Mouse (Mus musculus) kidney, embryonic 15.5 days (tissue): Measurements from ENCODE around the gene Pcolce. TPM values are rescaled to one million over a fixed set of nuclear protein-coding genes. Genes with fewer than 3 reads are reported as not detected.

Source experiments
- ATAC-seq: fragments of 200-750 bp; cut with Nextera tagmentation; replicated peaks from 2 replicates; pipeline ENCODE4 v1.8.0; 2017; ENCODE audit warnings: moderate TSS enrichment; ENCODE audit not compliant: low FRiP score
- H3K27ac ChIP-seq: fragments of 300-500 bp; sonication (generic); 2 replicates; pipeline ENCODE4 v1.5.1; 2015; ENCODE audit warnings: mild to moderate bottlenecking, inconsistent platforms
- H3K27me3 ChIP-seq: fragments of 300-500 bp; sonication (generic); 2 replicates; pipeline ENCODE4 v1.6.1; 2015; ENCODE audit warnings: inconsistent platforms
- H3K36me3 ChIP-seq: fragments of 300-500 bp; sonication (generic); 2 replicates; pipeline ENCODE4 v1.6.1; 2015; ENCODE audit warnings: inconsistent platforms
- H3K4me1 ChIP-seq: fragments of 300-500 bp; sonication (generic); 2 replicates; pipeline ENCODE4 v1.6.1; 2015; ENCODE audit warnings: inconsistent platforms
- H3K4me2 ChIP-seq: fragments of 300-500 bp; sonication (generic); 2 replicates; pipeline ENCODE4 v1.6.1; 2015; ENCODE audit warnings: moderate library complexity, mild to moderate bottlenecking, inconsistent platforms
- H3K4me3 ChIP-seq: fragments of 300-500 bp; sonication (generic); replicated peaks from 2 replicates; pipeline ENCODE4 v1.5.1; 2015; ENCODE audit warnings: mild to moderate bottlenecking, inconsistent platforms
- H3K9ac ChIP-seq: fragments of 300-500 bp; sonication (generic); 2 replicates; pipeline ENCODE4 v1.6.1; 2015; ENCODE audit warnings: mild to moderate bottlenecking, inconsistent platforms
- H3K9me3 ChIP-seq: fragments of 300-500 bp; sonication (generic); replicated peaks from 2 replicates; pipeline ENCODE4 v1.6.1; 2016; ENCODE audit warnings: inconsistent platforms
- WGBS: fragments of 180-500 bp; shearing (Covaris S2); methylation state at CpG from one replicate; pipeline ENCODE4 v1.1.7; 2015; ENCODE audit warnings: mixed read lengths; 5-methylcytosine and 5-hydroxymethylcytosine counted together
- polyA plus RNA-seq: library from polyadenylated mRNA; unstranded; fragments of >200 nt; fragmentation: Nextera tagmentation; extraction: Ambion mirVana; gene quantifications from 2 replicates; pipeline ENCODE4 v1.2.1, GENCODE M21; 2015

Pcolce gene
- polyA plus RNA-seq, 1 experiment from 2014 or later, result 139 TPM

DNA sequence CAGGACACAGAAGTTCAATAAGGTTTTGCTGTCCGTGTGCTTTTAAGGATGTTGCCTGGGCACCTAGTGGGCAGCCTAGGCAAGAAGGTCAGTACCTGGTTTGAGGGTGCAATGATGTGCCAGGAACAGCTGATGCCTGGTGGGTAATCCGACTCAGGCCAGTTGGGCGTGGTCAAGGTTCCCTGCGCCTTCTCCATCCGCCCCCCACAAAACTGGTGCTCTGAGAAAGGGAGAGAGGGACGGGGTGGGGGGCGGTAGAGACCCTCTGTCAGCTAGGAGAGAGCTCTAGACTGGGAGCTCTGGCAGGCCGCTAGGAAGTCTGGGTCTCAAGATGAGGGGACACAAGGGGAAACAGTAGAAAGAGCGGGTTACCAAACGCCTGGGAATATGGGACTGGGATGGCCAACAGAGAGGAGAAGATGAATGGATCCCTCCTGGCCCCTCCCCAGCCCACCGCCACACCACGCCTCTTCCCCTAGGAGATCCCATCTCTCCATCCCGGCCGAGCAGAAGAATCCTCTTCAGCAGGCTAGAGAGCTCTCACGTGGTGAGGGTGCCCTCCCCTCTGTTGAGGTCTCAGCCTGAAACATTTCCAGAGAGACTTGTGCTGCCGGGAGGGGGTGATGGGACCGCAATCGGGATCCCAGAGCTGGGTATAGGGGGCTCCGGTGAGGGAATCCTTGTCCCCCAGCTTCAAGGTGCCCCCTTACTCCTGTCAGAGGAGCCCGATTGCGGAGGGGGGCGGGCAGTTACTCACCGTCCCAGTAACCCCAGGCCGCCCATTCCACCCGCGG is 5.5 kb downstream of the Pcolce start:
- WGBS, result 19% methylated on average over 25 of the region's 26 CpGs
- no peak for ATAC-seq
- H3K4me3 ChIP-seq, result peak overlapping the region; percentile 43
- H3K36me3 ChIP-seq, result peaks cover 28% of the 10 kb centered on the region
- peaks cover 60% of the 10 kb centered on the region for H3K4me1 ChIP-seq
- H3K27me3 ChIP-seq, result no peaks in the 10 kb centered on the region
- peak overlapping the region; percentile 56 for H3K4me2 ChIP-seq
- H3K27ac ChIP-seq, result no peak overlapping the region
- 0 out of 2 replicates have a peak overlapping the region, but pooled peaks have one; percentile 22 for H3K9ac ChIP-seq
- H3K9me3 ChIP-seq, result no peaks in the 10 kb centered on the region

DNA sequence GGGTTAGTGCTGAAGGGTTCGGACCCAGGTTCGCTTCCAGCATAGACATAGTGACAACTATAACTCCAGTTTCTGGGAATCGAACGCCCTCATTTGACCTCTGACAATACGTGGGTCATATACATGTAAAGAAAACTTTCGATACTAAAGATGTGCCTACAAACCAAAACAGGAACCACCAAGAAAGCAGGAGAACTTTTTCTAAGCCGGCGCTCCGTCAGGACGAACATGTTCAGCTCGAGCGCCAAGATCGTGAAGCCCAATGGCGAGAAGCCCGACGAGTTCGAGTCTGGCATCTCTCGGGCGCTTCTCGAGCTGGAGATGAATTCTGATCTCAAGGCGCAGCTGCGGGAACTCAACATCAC is 12.2 kb downstream of the Pcolce start:
- H3K4me1 ChIP-seq, result peaks cover 38% of the 10 kb centered on the region
- WGBS, result under 1% methylated on average over 22 of the region's 22 CpGs
- peak overlapping the region; percentile 45 for H3K9ac ChIP-seq
- peak overlapping the region; percentile 94 for H3K4me2 ChIP-seq
- H3K27me3 ChIP-seq, result no peaks in the 10 kb centered on the region
- H3K27ac ChIP-seq, result peak overlapping the region; percentile 94
- ATAC-seq, result no peak
- H3K9me3 ChIP-seq, result no peaks in the 10 kb centered on the region
- peak overlapping the region; percentile 78 for H3K4me3 ChIP-seq
- peaks cover 28% of the 10 kb centered on the region for H3K36me3 ChIP-seq

DNA sequence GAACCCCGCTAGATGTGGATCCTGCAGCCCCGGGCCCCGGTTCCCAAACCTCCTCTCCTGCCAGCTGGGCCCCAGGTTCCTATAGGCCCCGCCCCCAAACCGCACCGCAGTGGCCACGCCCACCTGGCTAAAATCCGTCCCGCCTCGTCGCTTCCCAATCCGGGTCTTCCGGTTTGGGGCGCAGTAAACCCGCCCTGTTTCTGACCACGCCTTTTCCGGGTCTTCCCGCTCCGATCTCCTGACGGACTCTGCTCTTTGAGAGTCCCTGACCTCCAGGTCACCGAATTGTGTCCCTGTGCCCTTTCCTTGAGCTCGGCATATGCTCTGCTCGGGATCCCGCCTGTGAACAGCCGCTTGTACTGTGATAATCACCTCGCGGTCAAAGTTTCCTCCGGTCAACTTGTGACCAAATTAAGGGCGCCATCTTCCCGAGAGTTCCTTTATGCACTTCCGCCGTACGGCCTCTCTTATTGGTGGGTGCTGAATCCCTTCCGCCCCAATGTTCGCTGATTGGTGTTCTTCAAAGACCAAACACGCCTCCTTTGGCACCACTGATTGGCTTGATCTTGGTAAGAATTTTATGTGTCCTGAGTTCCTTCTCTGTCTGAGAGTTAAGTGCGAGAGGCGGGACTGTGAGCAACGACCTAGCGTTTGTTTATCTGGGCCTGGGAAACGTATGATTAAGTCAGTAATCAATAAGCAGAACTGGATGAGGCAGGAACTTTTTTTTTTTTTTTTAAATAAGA is 12.8 kb downstream of the Pcolce start, which contains the start of gene Mospd3:
TSS of gene Mospd3 (minus strand) at position 440 of the 746 bp plus-strand sequence.
- peak; percentile 93 for ATAC-seq
- H3K36me3 ChIP-seq, result peaks cover 22% of the 10 kb centered on the region
- H3K27me3 ChIP-seq, result no peaks in the 10 kb centered on the region
- under 1% methylated on average over 41 of the region's 41 CpGs for WGBS
- H3K4me1 ChIP-seq, result peaks cover 38% of the 10 kb centered on the region
- peak within 1 kb of the TSS; percentile 78 for H3K4me3 ChIP-seq
- H3K9me3 ChIP-seq, result no peaks in the 10 kb centered on the region
- peak within 1 kb of the TSS; percentile 94 for H3K27ac ChIP-seq
- H3K9ac ChIP-seq, result peak within 1 kb of the TSS; percentile 86
- peak within 1 kb of the TSS; percentile 94 for H3K4me2 ChIP-seq

DNA sequence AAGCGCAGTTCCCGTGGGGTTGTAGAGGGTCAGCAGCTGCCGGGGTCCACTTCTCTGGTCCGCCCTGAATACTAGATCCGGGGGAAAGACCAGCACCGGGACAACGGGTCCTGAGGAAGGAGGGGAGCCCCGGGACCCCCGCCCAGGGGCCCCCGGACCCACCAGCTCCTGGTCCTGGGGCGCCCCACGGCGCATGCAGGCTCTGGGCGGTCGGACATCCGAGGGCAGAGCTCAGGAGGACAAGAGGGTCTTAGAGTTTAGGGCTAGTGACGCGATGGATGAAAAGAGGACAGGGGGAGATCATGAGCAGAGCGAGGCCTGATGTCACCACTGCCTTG is 13.3 kb downstream of the Pcolce start:
- no peaks in the 10 kb centered on the region for H3K9me3 ChIP-seq
- H3K4me3 ChIP-seq, result peak overlapping the region; percentile 78
- H3K27ac ChIP-seq, result peak overlapping the region; percentile 94
- H3K4me2 ChIP-seq, result peak overlapping the region; percentile 94
- H3K27me3 ChIP-seq, result no peaks in the 10 kb centered on the region
- peak; percentile 60 for ATAC-seq
- peaks cover 17% of the 10 kb centered on the region for H3K36me3 ChIP-seq
- H3K9ac ChIP-seq, result peak overlapping the region; percentile 86
- 1% methylated on average over 19 of the region's 19 CpGs for WGBS
- H3K4me1 ChIP-seq, result peaks cover 38% of the 10 kb centered on the region

DNA sequence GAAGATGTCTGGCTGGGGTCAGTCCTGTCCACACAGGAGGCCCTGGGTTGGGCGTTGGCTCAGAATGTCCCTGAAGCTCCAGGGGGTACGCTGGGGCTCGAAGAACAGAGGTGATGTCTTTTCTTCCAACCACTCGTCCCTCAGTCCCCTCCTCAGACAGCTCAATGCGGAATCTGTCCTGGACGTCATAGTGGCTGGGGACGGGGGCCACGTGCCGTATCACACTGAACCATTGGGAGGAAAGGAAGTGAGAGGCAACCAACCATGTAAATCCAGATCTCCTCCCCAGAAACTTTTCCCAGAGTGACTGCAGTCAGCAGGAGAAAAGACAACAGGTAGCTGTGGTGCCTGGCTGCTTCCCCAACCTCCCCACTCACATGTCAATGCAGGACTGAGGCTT is 14.0 kb downstream of the Pcolce start:
- H3K9me3 ChIP-seq, result no peaks in the 10 kb centered on the region
- H3K36me3 ChIP-seq, result peaks cover 11% of the 10 kb centered on the region
- H3K27ac ChIP-seq, result peak overlapping the region; percentile 94
- H3K4me2 ChIP-seq, result peak overlapping the region; percentile 94
- peak overlapping the region; percentile 86 for H3K9ac ChIP-seq
- H3K4me3 ChIP-seq, result peak overlapping the region; percentile 78
- 33% methylated on average over 9 of the region's 9 CpGs for WGBS
- H3K4me1 ChIP-seq, result peaks cover 38% of the 10 kb centered on the region
- H3K27me3 ChIP-seq, result no peaks in the 10 kb centered on the region
- ATAC-seq, result no peak

DNA sequence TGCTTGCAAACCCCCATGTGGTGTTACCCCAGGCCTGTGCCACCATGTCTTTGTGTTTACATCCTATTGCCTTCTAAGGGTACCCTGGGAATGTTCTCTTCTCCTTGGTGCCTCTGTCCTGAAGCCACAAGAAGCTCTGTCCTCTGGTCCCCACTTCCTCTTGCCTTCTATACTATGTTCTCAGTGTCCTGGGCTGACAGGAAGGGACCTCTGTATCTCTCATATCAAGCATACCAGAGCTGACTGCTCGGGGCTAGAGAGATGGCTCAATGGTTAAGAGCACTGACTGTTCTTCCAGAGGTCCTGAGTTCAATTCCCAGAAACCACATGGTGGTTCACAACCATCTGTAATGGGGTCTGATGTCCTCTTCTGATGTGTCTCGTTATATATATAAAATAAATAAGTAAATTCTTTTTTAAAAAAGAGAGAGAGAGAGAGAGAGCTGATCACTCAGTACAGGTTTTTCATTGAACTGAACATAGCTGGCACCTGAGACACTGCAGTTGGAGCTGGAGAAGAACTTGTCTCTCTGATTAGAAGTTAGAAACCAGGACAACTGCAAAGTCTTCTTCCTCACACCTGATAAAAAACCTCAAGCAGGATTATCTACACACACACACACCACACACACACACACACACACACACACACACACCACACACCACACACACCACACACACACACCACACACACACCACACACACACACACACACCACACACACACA is 15.3 kb downstream of the Pcolce start:
- ATAC-seq, result no peak
- no peak overlapping the region for H3K4me3 ChIP-seq
- peaks cover 33% of the 10 kb centered on the region for H3K4me1 ChIP-seq
- H3K9me3 ChIP-seq, result no peaks in the 10 kb centered on the region
- no peak overlapping the region for H3K4me2 ChIP-seq
- H3K27me3 ChIP-seq, result no peaks in the 10 kb centered on the region
- no peak overlapping the region for H3K27ac ChIP-seq
- 81% methylated on average over 2 of the region's 2 CpGs for WGBS
- peaks cover 11% of the 10 kb centered on the region for H3K36me3 ChIP-seq
- H3K9ac ChIP-seq, result no peak overlapping the region

DNA sequence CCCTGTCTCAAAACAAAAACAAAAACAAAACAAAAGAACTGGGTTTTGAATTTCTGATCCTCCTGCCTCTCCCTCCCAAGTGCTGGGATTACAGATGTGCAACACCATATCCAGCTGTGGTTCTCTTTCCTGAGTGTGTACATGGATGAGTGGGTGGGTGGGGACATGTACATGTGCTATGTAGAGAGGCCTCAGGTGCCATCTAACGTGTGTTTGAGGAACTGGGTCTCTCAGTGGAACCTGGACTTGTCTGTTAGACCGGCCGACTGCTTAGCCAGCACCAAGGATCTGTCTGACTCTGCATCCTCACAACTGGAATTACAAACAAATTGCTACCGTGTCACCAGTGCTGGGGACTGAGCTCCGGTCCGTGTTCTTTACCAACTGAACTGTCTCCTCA is 16.0 kb downstream of the Pcolce start:
- Histone ChIP-seq H3K4me3 (no peak overlapping the region), H3K36me3 (peaks cover 11% of the 10 kb centered on the region), H3K9me3 (no peaks in the 10 kb centered on the region), H3K4me2 (no peak overlapping the region), H3K9ac (no peak overlapping the region), H3K27me3 (no peaks in the 10 kb centered on the region), H3K4me1 (peaks cover 27% of the 10 kb centered on the region), H3K27ac (no peak overlapping the region)
- WGBS, result 93% methylated on average over 6 of the region's 6 CpGs
- ATAC-seq, result no peak

DNA sequence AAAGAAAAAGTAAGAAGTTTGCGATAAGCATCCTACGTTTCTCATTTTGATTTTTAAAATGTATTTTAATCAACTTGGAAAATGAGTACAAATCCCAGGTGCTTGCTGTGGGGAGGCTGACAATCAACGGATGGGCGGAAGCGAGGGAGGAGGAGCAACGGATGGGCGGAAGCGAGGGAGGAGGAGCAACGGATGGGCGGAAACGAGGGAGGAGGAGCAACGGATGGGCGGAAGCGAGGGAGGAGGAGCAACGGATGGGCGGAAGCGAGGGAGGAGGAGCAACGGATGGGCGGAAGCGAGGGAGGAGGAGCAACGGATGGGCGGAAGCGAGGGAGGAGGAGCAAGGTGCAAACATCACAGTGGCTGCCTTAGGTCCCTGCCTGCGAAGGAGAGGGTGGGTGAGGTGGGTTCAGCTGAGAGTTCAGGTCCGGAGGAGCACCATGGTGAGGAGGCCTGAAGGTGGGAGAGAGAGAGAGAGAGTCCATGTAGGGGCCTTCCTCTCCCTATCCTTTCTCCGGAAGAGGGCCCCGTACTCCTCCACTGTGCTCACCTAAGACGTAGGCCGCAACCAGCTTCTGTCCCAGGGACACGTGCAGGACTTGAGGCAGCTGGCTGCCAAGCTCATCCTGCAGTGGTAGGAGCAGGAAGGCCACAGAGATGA is 16.9 kb downstream of the Pcolce start:
- H3K27me3 ChIP-seq, result no peaks in the 10 kb centered on the region
- ATAC-seq, result no peak
- peaks cover 11% of the 10 kb centered on the region for H3K36me3 ChIP-seq
- no peak overlapping the region for H3K9ac ChIP-seq
- peaks cover 21% of the 10 kb centered on the region for H3K4me1 ChIP-seq
- H3K9me3 ChIP-seq, result no peaks in the 10 kb centered on the region
- peak overlapping the region; percentile 39; the same call in 1 of the 2 replicates for H3K27ac ChIP-seq
- peak overlapping the region; percentile 48 for H3K4me2 ChIP-seq
- H3K4me3 ChIP-seq, result peak overlapping the region; percentile 22; the same call in 1 of the 2 replicates
- WGBS, result 36% methylated on average over 26 of the region's 30 CpGs

DNA sequence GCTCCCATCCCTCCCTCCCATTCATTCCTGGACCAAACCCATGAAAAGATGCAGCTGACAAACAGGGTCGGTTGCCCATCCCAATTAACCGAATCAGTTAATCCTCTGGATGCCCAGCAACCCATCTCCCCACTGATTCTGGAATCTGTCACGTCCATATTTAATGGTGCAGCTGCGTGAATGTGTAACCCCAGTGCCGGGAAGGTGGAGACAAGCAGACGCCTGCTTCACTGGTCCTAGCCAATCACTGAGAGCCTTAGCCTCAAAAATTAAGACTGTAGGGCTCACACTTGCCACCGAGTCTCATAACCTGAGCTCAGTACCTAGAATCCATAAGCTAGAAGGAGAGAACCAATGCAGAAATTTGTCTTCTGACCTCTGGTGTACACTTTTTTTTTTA is 17.7 kb downstream of the Pcolce start:
- Histone ChIP-seq H3K4me1 (peaks cover 19% of the 10 kb centered on the region), H3K4me2 (no peak overlapping the region), H3K9ac (no peak overlapping the region), H3K36me3 (peaks cover 11% of the 10 kb centered on the region), H3K27me3 (no peaks in the 10 kb centered on the region), H3K27ac (no peak overlapping the region), H3K4me3 (no peak overlapping the region), H3K9me3 (no peaks in the 10 kb centered on the region)
- ATAC-seq, result no peak
- 84% methylated on average over 7 of the region's 7 CpGs for WGBS

DNA sequence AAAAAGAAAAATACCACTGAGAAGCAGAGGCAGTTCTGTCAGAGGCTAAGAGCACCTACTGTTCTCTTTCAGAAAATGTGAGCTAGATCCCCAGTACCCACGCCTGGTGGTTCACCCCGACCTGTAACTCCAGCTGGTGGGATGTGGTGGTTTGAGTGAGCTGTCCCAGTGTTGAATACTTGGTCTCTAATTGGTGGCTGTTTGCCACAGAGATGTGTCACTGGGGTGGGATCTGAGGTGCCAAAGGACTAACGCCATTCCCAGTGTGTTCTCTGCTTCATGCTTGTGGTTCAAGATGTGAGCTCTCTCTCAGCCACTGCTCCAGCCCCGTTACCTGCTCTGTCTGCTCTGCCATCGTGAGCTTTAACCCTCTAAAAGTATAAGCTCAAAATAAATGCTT is 23.1 kb downstream of the Pcolce start:
- Histone ChIP-seq H3K27ac (no peak overlapping the region), H3K27me3 (no peaks in the 10 kb centered on the region), H3K4me2 (no peak overlapping the region), H3K9ac (no peak overlapping the region), H3K36me3 (no peaks in the 10 kb centered on the region), H3K4me1 (no peaks in the 10 kb centered on the region), H3K9me3 (no peaks in the 10 kb centered on the region), H3K4me3 (no peak overlapping the region)
- no peak for ATAC-seq
- 77% methylated on average over 5 of the region's 5 CpGs for WGBS

DNA sequence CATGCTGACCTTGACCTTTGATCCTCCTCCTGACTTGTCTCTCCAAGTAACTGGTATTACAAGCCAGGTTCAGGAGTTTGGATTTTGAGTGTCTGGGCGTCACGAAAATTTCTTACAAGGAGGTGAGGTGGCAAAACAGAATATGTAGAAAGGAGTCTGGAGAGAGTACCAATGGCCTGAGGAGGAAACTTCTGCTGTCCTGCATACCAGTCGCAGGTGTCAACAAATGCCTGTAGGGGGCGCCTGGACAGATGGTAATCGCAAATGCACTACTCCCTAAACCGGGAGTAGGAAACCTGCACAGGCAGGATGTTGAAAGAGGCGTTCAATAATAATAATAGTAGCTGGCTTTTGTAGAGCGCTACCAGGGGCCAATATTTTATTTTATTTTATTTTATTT is 28.6 kb downstream of the Pcolce start:
- no peak overlapping the region for H3K4me2 ChIP-seq
- H3K4me3 ChIP-seq, result no peak overlapping the region
- H3K36me3 ChIP-seq, result no peaks in the 10 kb centered on the region
- H3K27me3 ChIP-seq, result peaks cover 30% of the 10 kb centered on the region
- 36% methylated on average over 8 of the region's 8 CpGs for WGBS
- H3K27ac ChIP-seq, result no peak overlapping the region
- ATAC-seq, result no peak
- no peaks in the 10 kb centered on the region for H3K9me3 ChIP-seq
- no peak overlapping the region for H3K9ac ChIP-seq
- peaks cover 17% of the 10 kb centered on the region for H3K4me1 ChIP-seq
